Mouse (Mus musculus): Measurements from ENCODE around the gene Baz1b.

Gene Baz1b

DNA sequence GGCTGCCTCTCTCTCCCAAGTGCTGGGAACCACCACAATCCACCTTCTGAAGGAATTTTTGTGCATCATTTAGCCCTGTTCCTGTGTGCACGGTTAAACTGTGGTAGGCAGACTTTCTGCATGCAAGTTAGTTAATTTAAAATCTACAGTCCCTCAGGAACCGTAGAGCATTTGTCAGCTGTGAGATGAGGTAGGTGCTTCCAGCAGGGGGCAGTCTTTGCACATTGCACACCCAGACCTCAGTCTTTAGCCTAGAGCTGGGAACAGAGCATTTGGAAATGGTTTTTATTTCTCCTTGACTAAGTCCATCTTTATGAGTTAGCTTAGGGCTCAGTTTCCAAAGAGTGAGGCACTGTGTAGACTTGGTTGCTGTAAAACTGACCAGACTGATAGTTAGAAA is 49.5 kb downstream of the Baz1b start:
- peak; percentile 43 for DNase-seq (ENCODE audit: low spot score)

DNA sequence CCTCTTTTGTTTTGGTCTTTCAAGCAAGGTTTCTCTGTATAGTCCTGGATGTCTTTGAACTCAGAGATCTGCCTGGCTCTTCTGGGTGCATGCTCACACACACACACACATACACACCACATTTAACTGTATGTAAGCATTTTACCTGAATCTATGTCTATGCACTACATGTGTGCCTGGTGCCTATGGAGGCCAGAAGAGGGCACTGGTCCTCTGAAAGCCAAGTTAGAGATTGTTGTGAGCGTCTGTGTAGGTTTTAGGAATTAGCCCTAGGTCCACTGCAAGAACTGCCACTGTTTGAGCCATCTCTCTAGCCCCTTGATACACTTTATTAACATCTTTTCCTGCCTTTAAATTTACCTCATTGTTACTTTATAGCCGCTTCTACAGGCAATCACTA is 51.8 kb downstream of the Baz1b start:
- DNase-seq (ENCODE audit: low spot score): no peak

DNA sequence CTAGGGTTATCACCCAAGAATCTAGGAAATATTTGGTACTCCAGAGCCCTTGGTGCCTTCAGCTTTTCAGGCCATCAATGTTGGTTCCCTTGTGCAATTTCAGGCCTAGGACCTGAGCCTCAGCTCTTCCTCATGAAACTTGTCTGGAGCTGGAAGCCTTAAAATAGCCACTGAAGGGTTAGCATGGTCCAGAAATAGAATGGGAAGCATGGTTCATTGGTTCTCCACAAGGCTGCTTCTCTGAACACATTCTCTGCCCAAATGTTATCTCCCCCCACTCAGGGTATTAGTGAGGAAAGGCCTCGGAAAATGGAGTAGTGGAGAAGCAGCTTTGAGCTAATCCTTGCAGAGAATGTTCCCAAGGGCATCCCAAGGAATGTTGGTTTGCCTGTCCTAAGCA is 54.4 kb downstream of the Baz1b start:
- no peak for DNase-seq (ENCODE audit: low spot score)

GRCm38 (mm10) chr5:135242136-135242535 is 55.1 kb downstream of the Baz1b start:
- no peak for DNase-seq (ENCODE audit: low spot score)

- DNase-seq (ENCODE audit: low spot score): no peak
Observed at GRCm38 (mm10) chr5:135242608-135243007, 55.5 kb downstream of the Baz1b start.

DNA sequence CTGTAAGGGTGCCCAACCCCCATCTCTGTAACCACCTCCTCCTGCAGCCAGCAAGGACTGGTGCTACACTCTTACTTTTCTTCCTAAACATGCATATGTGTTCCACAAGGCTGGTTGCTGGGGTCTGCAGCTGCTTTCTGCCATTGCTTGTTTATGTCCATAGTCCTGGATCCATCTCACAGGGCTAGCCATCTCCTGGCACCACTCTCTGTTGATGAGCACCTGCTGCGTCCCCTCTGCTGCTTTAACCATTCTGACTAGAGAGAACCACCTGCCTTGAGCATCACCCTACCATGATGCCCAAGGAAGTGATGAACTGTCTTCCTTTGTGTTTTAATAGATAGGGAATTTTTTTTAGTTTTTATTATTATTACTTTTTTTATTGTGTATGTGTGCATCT is 56.1 kb downstream of the Baz1b start:
- DNase-seq (ENCODE audit: low spot score): no peak

- no peak for DNase-seq (ENCODE audit: low spot score)
Observed at GRCm38 (mm10) chr5:135246531-135246930, 59.5 kb downstream of the Baz1b start.

- no peak for DNase-seq (ENCODE audit: low spot score)
Observed at GRCm38 (mm10) chr5:135247337-135247736, 60.3 kb downstream of the Baz1b start.

DNA sequence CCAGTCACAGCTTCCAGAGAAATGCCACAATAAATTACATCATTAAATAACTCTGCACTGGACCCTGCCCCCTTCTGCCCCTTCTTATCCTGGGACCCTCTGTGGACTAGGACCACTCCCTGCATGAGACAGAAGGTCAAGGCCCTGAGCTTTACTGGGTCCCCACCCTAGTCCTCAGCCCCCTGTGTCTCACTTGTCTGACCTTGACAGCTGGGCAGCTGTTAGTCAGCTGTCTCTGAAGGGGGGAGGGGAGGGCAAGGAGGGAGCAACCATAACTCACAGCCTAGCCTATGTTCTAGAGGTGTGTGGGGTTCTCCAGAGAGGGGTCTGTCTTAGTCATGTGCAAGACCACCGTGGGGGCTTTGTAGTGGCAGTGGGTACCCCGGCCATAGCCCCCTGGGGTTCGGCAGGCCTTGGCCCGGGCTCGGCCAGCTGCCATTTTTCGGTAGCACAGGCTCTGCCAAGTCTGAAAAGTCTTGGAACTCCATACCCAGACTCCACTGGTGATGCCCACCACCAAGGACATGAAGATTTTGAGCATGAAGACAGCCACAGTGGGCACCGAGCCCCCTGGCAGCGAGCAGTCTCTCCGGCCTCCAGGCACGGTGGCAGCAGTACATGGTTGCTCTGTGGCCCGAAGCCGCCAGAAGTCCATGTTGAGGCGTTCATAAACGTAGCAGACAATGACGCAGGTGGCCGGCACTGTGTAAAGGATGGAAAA is 62.1 kb downstream of the Baz1b start:
- no peak for DNase-seq (ENCODE audit: low spot score)

DNA sequence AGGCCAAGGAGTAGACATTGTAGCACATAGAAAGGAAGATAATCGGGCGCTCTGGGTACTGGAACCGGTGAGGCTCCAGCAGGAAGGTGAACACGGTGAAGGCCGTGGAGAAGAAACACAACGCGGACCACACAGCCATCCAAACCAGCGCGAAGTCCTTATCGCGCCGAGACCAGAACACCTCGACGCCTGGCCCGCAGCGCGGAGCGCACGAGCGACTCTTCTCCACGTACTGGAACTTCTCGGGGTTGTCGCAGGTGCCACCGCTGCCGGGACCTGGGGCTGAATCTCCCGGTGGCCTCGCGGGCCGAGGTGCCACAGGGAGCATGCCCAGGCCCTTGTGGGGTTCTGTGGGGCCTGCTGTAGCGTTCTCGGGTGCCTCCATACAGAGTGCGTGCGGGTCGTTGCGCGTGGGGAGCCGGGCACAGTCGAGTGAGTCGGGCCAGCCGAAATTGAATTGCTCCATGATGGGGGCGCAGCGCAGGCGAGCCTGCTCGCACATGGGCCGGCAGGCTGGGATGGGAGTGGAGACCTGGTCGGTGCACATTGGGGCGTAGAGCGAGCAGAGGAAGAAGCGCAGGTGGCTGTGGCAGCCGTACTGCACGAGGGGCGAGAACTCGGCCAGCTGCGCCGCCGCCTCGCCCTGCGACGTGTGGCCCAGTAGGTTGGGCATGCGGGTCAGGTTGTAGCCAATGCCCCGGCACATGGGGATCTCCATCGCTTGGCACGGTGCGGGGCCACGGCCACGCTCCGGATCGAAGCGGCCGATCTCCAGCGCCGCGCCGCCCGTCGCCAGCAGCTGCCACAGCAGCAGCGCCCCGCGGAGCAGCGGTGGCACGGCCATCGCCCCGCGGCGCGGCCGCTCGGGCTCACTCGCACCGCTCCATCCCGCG is 63.4 kb downstream of the Baz1b start:
- DNase-seq (ENCODE audit: low spot score): no peak

DNA sequence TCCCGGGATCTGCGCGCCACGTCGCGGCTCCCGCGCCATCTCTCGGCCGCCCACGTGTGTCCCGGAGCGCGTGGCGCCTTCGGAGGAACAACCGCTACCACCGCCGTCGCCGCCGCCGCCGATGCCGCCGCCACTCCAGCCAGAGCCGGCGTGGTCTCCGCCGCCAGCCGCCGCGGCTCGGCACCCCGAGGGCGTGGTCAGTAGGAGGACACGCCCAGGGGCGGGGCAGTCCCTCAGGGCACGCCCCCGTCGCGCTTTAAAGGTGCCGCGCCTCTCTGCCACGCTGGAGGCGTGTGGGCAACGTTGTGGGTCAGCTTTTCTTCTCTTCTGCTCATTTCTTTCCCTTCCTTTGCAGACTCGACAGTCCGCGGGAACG is 64.0 kb downstream of the Baz1b start, which contains the start of gene Fzd9:
Gene Fzd9 (minus strand): TSS at position 152 of the 376 bp plus-strand sequence.
- DNase-seq (ENCODE audit: low spot score): peak; percentile 83

DNA sequence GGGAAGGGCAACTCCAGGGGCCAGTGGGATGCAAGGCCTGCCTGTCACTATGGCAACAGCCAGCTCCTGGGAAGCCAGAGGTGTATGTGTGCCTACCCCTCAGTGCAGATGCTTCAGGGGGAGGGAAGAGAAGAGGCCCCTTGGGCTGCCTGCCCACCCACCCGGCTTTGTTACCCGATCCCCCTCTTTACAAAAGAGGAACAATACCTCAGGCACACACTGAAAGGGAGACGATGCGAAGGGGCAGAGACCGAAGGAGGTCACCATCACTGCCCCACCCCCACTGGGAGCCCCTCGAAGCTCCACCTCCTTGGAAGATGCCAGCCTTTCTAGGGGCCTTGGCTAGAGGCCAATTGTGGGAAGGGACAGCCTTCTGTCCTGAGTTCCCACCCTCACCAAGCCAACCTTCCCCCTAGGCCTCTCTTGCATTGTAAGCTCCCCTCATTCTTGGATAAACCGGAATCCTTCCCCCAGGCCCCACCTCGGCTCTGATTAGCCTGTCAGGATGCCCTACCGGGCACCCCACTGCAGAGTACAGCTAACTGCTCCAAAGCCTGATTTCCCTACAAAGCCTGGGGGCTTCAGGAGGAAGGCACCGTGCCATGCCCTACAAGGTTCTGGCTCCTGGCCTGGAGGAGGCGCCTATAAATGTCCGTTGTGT is 66.8 kb downstream of the Baz1b start:
- DNase-seq (ENCODE audit: low spot score): no peak

DNA sequence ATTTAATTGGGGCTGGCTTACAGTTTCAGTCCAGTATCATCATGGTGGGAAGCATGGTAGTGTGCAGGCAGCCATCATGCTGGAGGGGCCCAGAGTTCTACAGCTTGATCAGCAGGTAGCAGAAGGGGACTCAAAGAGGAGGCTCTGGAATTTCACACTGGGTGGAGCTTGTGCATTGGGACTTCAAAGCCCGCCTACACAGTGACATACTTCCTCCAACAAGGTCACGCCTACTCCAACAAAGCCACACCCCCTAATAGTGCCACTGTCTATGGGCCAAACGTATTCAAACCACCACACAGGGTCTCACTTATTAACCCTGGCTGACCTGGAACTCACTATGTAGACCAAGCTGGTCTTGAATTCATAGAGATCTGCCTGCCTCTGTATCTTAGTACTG is 69.1 kb downstream of the Baz1b start:
- DNase-seq (ENCODE audit: low spot score): no peak

DNA sequence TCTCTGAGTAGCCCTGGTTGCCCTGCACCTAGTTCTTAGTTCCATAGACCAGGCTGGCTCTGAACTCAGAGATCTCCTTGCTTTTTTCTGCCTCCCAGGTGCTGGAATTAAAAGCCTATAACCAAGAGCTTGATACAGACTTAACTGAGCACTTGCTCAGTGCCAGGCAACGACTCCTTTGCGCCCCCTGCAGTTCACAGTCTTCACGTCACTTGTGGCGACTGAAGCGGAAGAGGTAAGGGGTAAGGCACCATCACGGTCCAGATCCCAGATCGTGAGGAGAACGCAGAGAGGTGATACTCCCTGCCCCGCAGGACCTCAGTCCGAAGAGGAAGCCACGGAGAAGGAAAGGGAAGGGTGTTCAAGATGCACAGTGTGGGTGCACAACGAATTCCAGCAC is 70.5 kb downstream of the Baz1b start:
- no peak for DNase-seq (ENCODE audit: low spot score)

DNA sequence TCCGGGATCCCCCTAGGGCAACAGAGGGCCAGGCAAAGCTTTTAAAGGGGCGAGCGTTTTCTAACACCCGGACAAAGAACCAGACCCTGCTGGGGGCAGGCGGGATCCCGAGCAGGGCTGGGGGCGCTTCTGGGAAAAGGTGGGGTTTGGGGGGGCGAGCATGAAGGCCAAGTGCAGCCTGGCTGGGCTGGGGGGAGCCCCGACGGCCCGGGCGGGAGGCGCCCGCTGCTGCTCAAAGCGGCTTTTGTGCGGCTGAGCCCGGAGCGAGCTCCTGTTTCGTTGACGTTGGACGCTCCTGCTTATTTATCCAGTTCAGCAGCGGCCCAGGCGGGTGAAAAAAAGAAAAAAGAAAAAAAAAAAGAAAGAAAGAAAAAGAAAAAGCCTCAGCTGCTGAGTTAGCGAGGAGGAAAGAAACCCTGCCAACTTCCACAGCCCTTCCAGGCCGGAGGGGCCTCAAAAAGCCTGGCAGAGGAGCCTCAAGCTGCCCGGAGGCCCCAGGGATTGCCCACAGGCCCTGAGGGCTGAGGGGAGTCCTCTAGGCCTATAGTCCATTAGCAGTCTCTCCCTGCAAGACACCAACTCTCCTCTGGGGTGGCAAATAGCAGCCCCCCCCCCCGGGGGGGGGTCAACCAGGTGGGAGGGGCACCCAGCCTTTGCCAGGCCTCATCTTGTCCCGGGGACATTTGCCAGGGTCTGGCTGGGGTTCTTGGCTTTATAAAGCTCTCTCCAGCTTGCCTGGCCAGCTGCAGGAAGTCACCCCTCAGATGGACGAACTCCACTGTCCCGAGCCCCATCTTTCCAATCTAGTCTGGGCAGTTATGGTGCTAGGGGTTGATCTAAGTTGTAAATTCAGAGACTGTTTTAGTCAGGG is 71.5 kb downstream of the Baz1b start:
- no peak for DNase-seq (ENCODE audit: low spot score)

DNA sequence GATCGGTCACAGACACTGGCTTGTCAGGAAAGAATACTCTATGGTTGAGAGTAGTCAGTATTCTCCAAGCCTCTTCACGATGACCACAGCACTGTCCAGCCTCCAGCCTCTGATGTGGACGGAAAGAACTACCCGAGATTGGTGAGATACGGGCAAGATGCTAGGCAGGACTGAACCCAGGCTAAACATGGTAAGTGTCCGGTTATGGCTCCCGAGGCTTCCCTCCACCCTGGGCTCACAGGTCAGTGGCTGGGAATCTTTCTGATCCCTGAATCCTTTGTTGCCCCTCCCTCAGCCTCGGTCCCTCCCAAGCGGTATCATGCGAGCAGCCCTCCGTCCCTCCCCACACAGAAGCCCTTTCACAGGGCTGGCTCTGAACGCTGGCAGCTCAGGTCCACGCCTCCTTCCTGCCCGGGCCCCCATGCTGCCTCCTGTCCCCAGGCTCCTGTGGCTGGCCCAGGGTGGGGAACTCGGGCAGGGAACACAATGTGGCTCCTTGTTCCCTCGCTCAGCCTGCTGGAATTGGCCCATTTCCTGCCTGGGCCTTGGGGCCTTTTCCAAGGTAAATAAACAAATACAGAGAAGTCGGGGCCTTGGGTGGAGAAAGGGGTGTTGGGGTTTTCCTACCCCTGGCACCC is 76.9 kb downstream of the Baz1b start:
- DNase-seq (ENCODE audit: low spot score): no peak

- no peak for DNase-seq (ENCODE audit: low spot score)
Observed at GRCm38 (mm10) chr5:135264548-135264947, 77.5 kb downstream of the Baz1b start.

- DNase-seq (ENCODE audit: low spot score): no peak
Observed at GRCm38 (mm10) chr5:135269451-135269850, 82.4 kb downstream of the Baz1b start.

DNA sequence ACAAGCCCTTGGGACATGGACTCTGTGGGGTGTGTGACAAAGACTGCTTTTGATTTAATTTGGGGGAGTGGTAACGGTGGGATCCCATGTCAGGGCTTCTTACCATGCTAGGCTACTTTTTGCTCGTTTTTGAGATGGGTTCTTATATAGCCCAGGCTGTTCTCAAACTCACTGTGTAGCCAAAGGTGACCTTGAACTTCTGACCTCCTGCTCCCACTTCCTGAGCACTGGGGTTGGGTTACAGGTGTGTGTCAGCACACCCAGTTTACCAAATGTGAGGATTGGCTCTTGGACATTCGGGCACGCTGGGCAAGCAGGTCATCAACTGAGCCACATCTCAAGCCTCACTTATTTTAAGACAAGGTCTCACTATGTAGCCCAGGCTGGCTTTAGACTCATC is 83.3 kb downstream of the Baz1b start:
- no peak for DNase-seq (ENCODE audit: low spot score)

GRCm38 (mm10) chr5:135271563-135272165 is 84.6 kb downstream of the Baz1b start:
- no peak for DNase-seq (ENCODE audit: low spot score)
